Mouse (Mus musculus): Measurements from ENCODE around the gene Thoc2.

DNA sequence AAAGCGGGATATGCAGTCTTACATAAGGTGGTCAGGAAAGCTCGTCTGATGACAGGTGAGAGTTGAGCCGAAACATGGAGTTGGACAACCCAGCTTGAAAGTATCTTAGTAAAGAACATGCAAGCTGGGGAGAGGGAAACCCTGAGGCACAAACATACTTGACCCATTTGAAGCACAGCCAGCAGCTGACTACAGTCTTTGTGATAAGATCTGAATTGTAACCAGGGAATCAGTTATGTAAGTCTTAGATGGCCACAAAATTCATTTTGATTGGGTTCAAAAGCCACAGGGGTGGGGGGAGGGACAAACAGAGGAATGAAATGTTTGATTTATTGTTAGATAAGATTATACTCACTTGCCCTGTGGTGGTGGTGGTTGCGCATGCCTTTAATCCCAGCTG, 48.9 kb upstream of the Thoc2 start:
- TF ChIP-seq GATA1 (IDR thresholded peaks at IDR 0.05; ENCODE audit: low read length), result no peak
- no peak for TF ChIP-seq TAL1 (IDR thresholded peaks at IDR 0.05; ENCODE audit: low read length)

All from erythroblast, embryonic 14.5 days (primary cell).